Mouse (Mus musculus) thymus, adult 18-20 months (tissue): Measurements from ENCODE around the gene Pogz.
"Not testable (repeated sequence)": the region's sequence is repeated elsewhere in the genome, so short reads cannot be mapped to it uniquely, and the experiment has no call there.

Source experiments
- DNase-seq, 2 experiments: peaks; one replicate each; pipeline ENCODE4 v3.0.0; 2022; ENCODE audit warnings: mixed read lengths in 2 of 2

Pogz gene

GRCm38 (mm10) chr3:94918845-94919244 lies 81.5 kb downstream of the Pogz start:
- DNase-seq: no peak

DNA sequence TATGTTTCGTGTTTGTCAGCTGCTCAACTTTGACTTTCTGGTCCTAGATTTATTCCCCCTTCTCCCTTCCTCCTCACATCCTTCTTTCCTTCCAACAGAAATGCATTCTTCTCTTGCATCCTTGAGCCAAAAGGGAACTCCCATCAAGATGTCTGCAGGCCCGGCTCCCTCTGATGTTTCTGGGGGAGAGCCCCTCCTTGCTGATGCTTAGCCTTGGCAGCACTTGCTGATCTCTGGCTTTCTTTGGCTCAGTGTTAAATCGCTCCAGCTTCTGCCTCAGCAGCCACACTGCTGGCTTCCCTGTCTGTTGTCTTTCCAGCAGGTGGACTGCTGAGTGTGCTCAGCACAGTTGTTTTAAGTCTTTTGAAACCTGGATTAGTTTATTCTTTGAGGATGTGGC lies 83.7 kb downstream of the Pogz start:
- DNase-seq: no peak

DNA sequence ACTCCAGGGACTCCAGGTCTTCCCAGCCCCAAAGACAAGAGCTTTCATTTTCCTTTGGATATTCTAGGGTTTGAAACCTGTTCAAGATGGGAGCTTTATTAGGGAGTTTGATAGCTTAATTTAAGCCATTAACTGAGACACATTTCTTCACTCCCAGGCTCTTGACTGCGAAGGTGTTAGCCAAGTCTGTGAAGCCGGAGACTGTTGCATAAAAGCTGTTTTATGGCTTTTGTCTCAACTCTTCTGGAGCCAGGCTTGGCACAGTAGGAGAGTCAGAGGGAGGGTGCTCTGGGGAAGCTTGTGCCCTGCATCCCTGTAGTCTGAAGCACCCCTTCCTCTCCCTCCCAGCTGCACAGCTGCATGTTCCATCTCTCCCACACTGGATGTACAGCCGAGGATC lies 85.0 kb downstream of the Pogz start:
- no peak for DNase-seq

DNA sequence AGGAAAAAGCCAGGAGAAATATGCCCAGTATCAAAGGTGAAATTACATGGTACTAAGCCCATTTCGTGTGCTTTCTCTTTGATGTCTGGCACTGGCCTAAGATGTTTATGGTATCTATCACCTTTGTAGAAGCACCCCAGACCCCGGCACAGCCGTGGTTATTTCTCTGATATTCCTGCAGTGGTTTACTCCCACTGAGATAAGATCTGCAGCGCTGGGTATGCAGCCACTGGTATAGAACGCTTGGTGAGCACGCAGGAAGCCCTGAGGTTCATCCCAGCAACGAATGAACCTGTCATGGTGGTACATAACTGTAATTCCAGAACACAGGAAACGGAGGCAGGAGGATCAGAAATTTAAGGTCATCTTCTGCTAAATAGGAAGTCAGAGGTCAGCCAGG lies 87.3 kb downstream of the Pogz start:
- no peak for DNase-seq

DNA sequence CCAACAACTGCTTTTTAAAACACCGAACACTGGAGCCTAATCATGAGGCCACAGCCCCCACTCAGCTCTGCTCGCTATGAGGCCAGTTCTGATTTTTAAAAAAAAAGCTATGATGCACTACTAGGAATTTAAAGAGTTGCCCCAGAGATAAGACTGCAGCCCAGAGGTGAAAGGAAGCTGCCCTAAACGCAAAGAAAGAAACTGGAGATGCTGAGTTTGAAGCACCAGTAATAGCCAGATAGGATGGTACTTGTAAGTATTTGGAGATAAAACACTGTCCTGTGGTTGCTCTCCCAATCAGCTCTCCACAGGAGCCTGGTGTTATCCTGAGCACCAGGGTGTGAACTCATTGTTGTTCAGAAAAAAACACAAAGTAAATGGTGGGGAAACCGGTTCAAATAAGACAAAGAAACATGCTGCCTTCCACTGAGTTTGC lies 89.0 kb downstream of the Pogz start:
- DNase-seq: not testable (repeated sequence)

DNA sequence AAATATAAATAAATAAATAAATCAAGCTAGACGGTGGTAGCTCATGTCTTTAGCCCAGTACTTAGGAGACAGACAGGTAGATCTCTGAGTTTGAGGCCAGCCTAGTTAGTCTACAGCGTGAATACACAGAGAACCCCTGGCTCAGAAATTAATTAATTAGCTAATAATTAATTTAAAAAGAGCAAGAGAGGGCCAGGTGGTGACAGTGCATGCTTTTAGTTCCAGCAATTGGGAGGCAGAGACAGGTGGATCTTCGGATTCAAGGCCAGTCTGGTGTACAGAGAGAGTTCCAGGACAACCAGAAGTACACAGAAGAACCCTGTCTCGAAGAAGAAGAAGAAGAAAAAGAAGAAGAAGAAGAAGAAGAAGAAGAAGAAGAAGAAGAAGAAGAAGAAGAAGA lies 91.6 kb downstream of the Pogz start:
- DNase-seq: not testable (repeated sequence)

DNA sequence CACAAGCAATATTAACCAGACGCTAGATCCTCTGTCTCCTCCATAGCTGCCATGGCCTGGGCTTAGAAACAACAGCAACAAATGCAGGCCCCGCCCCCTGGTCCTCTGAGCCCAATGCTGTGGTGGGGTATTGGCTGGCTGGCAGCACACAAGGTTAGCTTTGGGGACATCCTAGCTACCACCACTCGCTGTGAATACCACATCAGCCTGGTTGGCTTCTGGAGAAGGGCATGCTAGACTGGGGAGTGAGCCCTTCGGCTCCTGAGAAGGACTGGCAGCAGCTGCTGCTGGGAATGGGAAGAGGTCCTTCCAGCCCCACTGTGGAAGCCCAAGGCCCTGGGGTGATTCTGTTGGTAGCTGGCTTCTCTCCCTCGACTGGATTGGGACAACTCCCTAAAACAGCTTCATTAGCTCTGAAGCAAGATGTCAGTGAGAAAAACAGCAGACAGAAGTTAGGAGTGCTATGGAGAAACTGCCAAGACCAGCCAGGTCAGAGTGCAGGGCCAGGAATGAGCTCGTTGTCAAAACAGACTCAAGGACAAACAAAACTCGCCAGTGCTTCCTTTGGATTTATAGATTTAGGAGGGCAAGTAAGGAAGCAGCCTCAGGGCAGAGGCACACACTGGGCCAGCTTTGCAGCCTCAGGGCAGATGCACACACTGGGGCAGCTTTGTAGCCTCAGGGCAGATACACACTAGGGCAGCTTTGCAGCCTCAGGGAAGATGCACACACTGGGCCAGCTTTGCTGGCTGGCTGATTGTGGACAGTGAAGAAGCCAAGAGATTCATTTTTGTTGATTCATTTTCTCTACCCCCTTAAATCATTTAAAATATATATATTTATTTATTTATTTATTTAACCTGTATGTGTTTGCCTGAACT lies 93.3 kb downstream of the Pogz start:
- DNase-seq: not testable (repeated sequence)

DNA sequence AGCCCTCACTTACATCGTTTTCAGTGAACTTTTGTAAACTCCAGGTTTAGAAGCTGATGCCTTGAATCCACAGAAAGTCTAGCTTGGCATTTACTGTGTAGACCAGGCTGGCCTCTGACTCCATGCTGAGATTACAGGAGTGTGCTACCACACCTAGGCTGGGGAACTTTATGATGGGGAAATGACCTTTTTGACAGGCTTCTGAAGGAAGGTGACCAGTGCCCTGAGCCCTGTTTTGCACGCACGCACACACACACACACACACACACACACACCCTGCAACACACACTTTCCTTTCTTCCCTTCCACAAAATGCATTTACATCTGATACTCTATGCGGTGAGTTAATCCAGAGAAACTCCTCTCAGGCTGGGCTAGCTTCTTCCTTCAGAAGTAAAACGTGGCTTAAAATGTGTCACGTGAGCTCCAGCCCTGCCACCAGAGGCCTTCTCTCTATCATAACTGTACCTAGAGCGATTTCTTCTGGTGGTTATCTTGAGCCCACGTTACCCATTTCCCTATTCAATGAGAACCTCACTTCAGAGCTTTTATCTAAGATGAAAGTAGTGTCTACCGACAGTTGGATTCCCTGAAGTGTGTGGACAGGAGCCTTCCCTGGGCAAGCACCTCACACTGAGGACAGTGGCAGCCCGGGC lies 94.2 kb downstream of the Pogz start:
- not testable (repeated sequence) for DNase-seq
